Comparison of ENCODE assay signal across 8 mouse cellular contexts in genomic region chr3:97680631-97681320, GRCm38 (mm10). TPM values are rescaled to one million over a fixed set of nuclear protein-coding genes. Genes with fewer than 3 reads are reported as not detected.
DNase-seq lines count a peak whose midpoint lies in the region; ATAC-seq and TF ChIP-seq lines count a peak whose summit lies in the region.

No protein-coding gene starts in this region.

- POLR2A ChIA-PET in Patski (lab: Charles Lee) = no interaction called here

- no peaks in the 10 kb centered on the region for H3K36me3 ChIP-seq in hindbrain, embryonic 12.5 days

- no peaks in the 10 kb centered on the region for H3K27me3 ChIP-seq in Patski
- peaks cover 19% of the 10 kb centered on the region for H3K27me3 ChIP-seq in hindbrain, embryonic 12.5 days

- no peak for DNase-seq in Patski (ENCODE audit: low read depth, low spot score)
- peak; percentile 81 to 84 for DNase-seq in cerebellum, postnatal 14 days
- peak; percentile 58 to 73 for DNase-seq in frontal cortex, postnatal 14 days (ENCODE audit: low spot score in 2 of 2)
- peak; percentile 70 to 76 for DNase-seq in layer of hippocampus, postnatal 14 days (ENCODE audit: low spot score in 2 of 2)
- peak; percentile 87 for DNase-seq in lung, postnatal 14 days
- peak; percentile 56 for DNase-seq in ovary, postnatal 14 days (ENCODE audit: low spot score)
- DNase-seq in thymus, postnatal 25 days = peak; percentile 89

- in situ Hi-C loops in Patski (cut with MboI; ENCODE audit: low pct_unique_long_range_greater_than_20kb) = no loop called here

- CTCF ChIA-PET in Patski (lab: Charles Lee) = interaction anchor here (1.0 to 2.4 kb wide), 5 partner anchors 11 to 222 kb away, joined by 3 to 24 read pairs (median 3); no protein-coding TSS in a partner anchor

- no peak overlapping the region for H3K27ac ChIP-seq in hindbrain, embryonic 12.5 days

- peak overlapping the region; percentile 36 for H3K4me3 ChIP-seq in hindbrain, embryonic 12.5 days

- peak overlapping the region; percentile 76 for H3K4me2 ChIP-seq in hindbrain, embryonic 12.5 days (replicated peaks)

- 3% methylated on average over 28 of the region's 28 CpGs for WGBS in hindbrain, embryonic 12.5 days

- H3K9ac ChIP-seq in hindbrain, embryonic 12.5 days = peak overlapping the region; percentile 62

- no peaks in the 10 kb centered on the region for H3K9me3 ChIP-seq in hindbrain, embryonic 12.5 days (replicated peaks)

- TF ChIP-seq CTCF in Patski (IDR thresholded peaks at IDR 0.05) = peak; percentile 61

- no peak for ATAC-seq in Patski
- ATAC-seq in hindbrain, embryonic 12.5 days (ENCODE audit: low FRiP score) = peak; percentile 81

- peaks cover 16% of the 10 kb centered on the region for H3K4me1 ChIP-seq in hindbrain, embryonic 12.5 days

RNA-seq across cellular contexts. Expression of gene Gm17651, which starts 6.3 kb away (rescaled TPM):
- not detected for polyA plus RNA-seq in Patski (2021)
- polyA plus RNA-seq in hindbrain, embryonic 12.5 days (2016; fragmentation: Nextera tagmentation; extraction: Ambion mirVana) = not detected in 2 replicates
- total RNA-seq in layer of hippocampus, postnatal 14 days (2021) = not detected

RNA-seq across cellular contexts. Expression of gene Prkab2, which starts 22.8 kb away (rescaled TPM):
- 7.8 TPM for polyA plus RNA-seq in Patski (2021)
- polyA plus RNA-seq in hindbrain, embryonic 12.5 days (2016; fragmentation: Nextera tagmentation; extraction: Ambion mirVana) = 9.3 and 10.7 TPM in 2 replicates
- 10 to 100 TPM; 36.5 to 38.2 TPM for total RNA-seq in layer of hippocampus, postnatal 14 days (2021)

RNA-seq across cellular contexts. Expression of gene Fmo5, which starts 52.2 kb away (rescaled TPM):
- polyA plus RNA-seq in Patski (2021) = 1.9 TPM
- 1.1 and 1.5 TPM in 2 replicates for polyA plus RNA-seq in hindbrain, embryonic 12.5 days (2016; fragmentation: Nextera tagmentation; extraction: Ambion mirVana)
- 1 to 10 TPM; 2.0 to 3.1 TPM for total RNA-seq in layer of hippocampus, postnatal 14 days (2021)
